ENCODE assay signal across 15 mouse cellular contexts in the genomic region with DNA sequence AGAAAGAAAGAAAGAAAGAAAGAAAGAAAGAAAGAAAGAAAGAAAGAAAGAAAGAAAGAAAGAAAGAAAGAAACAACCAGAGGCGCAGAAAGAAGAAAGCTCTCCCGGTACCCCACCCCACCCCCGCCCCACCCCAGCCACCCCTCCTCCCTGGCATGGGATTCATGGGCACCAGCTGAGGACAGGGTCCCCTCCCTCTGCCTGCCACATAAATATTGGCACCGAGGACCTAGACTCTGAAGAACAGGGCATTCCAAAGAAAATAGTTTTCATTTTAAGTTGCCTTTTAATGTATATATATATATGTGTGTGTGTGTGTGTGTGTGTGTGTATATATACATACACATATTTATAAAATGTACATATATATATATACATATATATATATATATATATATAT. TPM values are rescaled to one million over a fixed set of nuclear protein-coding genes. Genes with fewer than 3 reads are reported as not detected.
DNase-seq lines count a peak whose midpoint lies in the region; ATAC-seq and TF ChIP-seq lines count a peak whose summit lies in the region.
"Had no signal": no experiment of that assay in that cellular context is flagged by ENCODE, and none has a peak within 500 bp of the region (broad histone marks: within the 10 kb centered on the region; RNA-seq: fewer than 3 reads in every experiment).

No protein-coding gene starts in this region.

- no peak for DNase-seq in hindbrain, embryonic 11.5 days (ENCODE audit: low spot score)
- DNase-seq in brain, embryonic 14.5 days (ENCODE audit: low read depth), result peak; percentile 88
- DNase-seq in forebrain, embryonic 14.5 days (ENCODE audit: low spot score), result peak; percentile 87
- no peak for DNase-seq in thymus, postnatal 25 days
- no peak for DNase-seq in yolk sac, embryonic 10.5 days (ENCODE audit: low spot score)
- DNase-seq: adrenal gland, adult 8-10 months; gastrocnemius, postnatal 36 days; heart, postnatal 4 days had no signal

- no peak overlapping the region for H3K4me2 ChIP-seq in hindbrain, embryonic 12.5 days (replicated peaks)
- H3K4me2 ChIP-seq in hindbrain, embryonic 11.5 days (replicated peaks; ENCODE audit: low read depth, low read length), result no peak overlapping the region
- peak overlapping the region; percentile 65 for H3K4me2 ChIP-seq in forebrain, embryonic 14.5 days (ENCODE audit: low read length)
- peak overlapping the region; percentile 54 for H3K4me2 ChIP-seq in midbrain, embryonic 16.5 days (ENCODE audit: low read length)
- H3K4me2 ChIP-seq: heart, embryonic 12.5 days; liver, embryonic 12.5 days; lung, embryonic 15.5 days had no signal

- peaks cover 18% of the 10 kb centered on the region for H3K4me1 ChIP-seq in hindbrain, embryonic 12.5 days
- no peaks in the 10 kb centered on the region for H3K4me1 ChIP-seq in hindbrain, embryonic 11.5 days (replicated peaks; ENCODE audit: control insufficient read depth, insufficient read depth, low read length)
- peaks cover 26% of the 10 kb centered on the region for H3K4me1 ChIP-seq in forebrain, embryonic 14.5 days (ENCODE audit: control insufficient read depth, insufficient read depth, low read length)
- H3K4me1 ChIP-seq in midbrain, embryonic 16.5 days (ENCODE audit: control insufficient read depth, insufficient read depth, low read length), result peaks cover 13% of the 10 kb centered on the region
- H3K4me1 ChIP-seq: heart, embryonic 12.5 days; lung, embryonic 15.5 days had no signal

- no peak for TF ChIP-seq POLR2A in brain, embryonic 14.5 days (IDR thresholded peaks at IDR 0.05; ENCODE audit: borderline replicate concordance, extremely low read depth, insufficient read depth, insufficient read length, poor library complexity, severe bottlenecking)

- 82% methylated on average over 4 of the region's 4 CpGs for WGBS in hindbrain, embryonic 12.5 days
- WGBS in hindbrain, embryonic 11.5 days, result 82% methylated on average over 4 of the region's 4 CpGs
- WGBS in forebrain, embryonic 14.5 days, result 8% methylated on average over 4 of the region's 4 CpGs
- 47% methylated on average over 4 of the region's 4 CpGs for WGBS in midbrain, embryonic 16.5 days

- no peak for TF ChIP-seq CTCF in brain, embryonic 14.5 days (IDR thresholded peaks at IDR 0.05; ENCODE audit: borderline replicate concordance, extremely low read depth, insufficient read depth, insufficient read length)

- H3K36me3 ChIP-seq in hindbrain, embryonic 12.5 days, result no peaks in the 10 kb centered on the region
- no peaks in the 10 kb centered on the region for H3K36me3 ChIP-seq in hindbrain, embryonic 11.5 days (ENCODE audit: control insufficient read depth, insufficient read depth, low read length)
- H3K36me3 ChIP-seq in forebrain, embryonic 14.5 days (ENCODE audit: control insufficient read depth, insufficient read depth, low read length), result peaks cover 5% of the 10 kb centered on the region; the same call in 1 of the 2 replicates
- H3K36me3 ChIP-seq in midbrain, embryonic 16.5 days (ENCODE audit: control insufficient read depth, insufficient read depth, low read length), result no peaks in the 10 kb centered on the region
- H3K36me3 ChIP-seq: heart, embryonic 12.5 days; limb, embryonic 10.5 days; liver, embryonic 12.5 days; lung, embryonic 15.5 days had no signal

- H3K9me3 ChIP-seq in hindbrain, embryonic 12.5 days (replicated peaks), result no peaks in the 10 kb centered on the region
- H3K9me3 ChIP-seq in hindbrain, embryonic 11.5 days (ENCODE audit: control insufficient read depth, low read length), result no peaks in the 10 kb centered on the region
- H3K9me3 ChIP-seq in forebrain, embryonic 14.5 days (replicated peaks; ENCODE audit: control insufficient read depth, low read length), result no peaks in the 10 kb centered on the region
- H3K9me3 ChIP-seq in midbrain, embryonic 16.5 days (replicated peaks; ENCODE audit: control insufficient read depth, low read length, poor library complexity, severe bottlenecking), result no peaks in the 10 kb centered on the region
- H3K9me3 ChIP-seq: heart, embryonic 12.5 days; limb, embryonic 10.5 days; liver, embryonic 12.5 days; lung, embryonic 15.5 days had no signal

- H3K27ac ChIP-seq in hindbrain, embryonic 12.5 days, result peak overlapping the region; percentile 66; the same call in 1 of the 2 replicates
- no peak overlapping the region for H3K27ac ChIP-seq in hindbrain, embryonic 11.5 days (ENCODE audit: low read depth, low read length)
- H3K27ac ChIP-seq in forebrain, embryonic 14.5 days (ENCODE audit: low read depth, low read length), result peak overlapping the region; percentile 98
- peak overlapping the region; percentile 95 for H3K27ac ChIP-seq in midbrain, embryonic 16.5 days (ENCODE audit: low read length)
- H3K27ac ChIP-seq: limb, embryonic 10.5 days; liver, embryonic 12.5 days; lung, embryonic 15.5 days had no signal

- H3K9ac ChIP-seq in hindbrain, embryonic 12.5 days, result no peak overlapping the region
- no peak overlapping the region for H3K9ac ChIP-seq in hindbrain, embryonic 11.5 days (ENCODE audit: low read depth, low read length)
- no peak overlapping the region; the same call in 1 of the 2 replicates for H3K9ac ChIP-seq in forebrain, embryonic 14.5 days (ENCODE audit: low read length)
- H3K9ac ChIP-seq in midbrain, embryonic 16.5 days (ENCODE audit: low read depth, low read length), result no peak overlapping the region
- H3K9ac ChIP-seq: heart, embryonic 12.5 days; liver, embryonic 12.5 days; lung, embryonic 15.5 days had no signal

- H3K27me3 ChIP-seq in hindbrain, embryonic 12.5 days, result no peaks in the 10 kb centered on the region
- no peaks in the 10 kb centered on the region for H3K27me3 ChIP-seq in hindbrain, embryonic 11.5 days (ENCODE audit: control insufficient read depth, insufficient read depth, low read length)
- no peaks in the 10 kb centered on the region for H3K27me3 ChIP-seq in forebrain, embryonic 14.5 days (replicated peaks; ENCODE audit: control insufficient read depth, insufficient read depth, low read length)
- no peaks in the 10 kb centered on the region for H3K27me3 ChIP-seq in midbrain, embryonic 16.5 days (ENCODE audit: control insufficient read depth, insufficient read depth, low read depth, low read length)
- H3K27me3 ChIP-seq: lung, embryonic 15.5 days had no signal

- no peak overlapping the region for H3K4me3 ChIP-seq in hindbrain, embryonic 12.5 days
- H3K4me3 ChIP-seq in hindbrain, embryonic 11.5 days (ENCODE audit: low read depth, low read length), result no peak overlapping the region
- peak overlapping the region; percentile 32 for H3K4me3 ChIP-seq in forebrain, embryonic 14.5 days (ENCODE audit: low read depth, low read length)
- H3K4me3 ChIP-seq in midbrain, embryonic 16.5 days (ENCODE audit: low read depth, low read length), result no peak overlapping the region; the same call in 1 of the 2 replicates
- H3K4me3 ChIP-seq: heart, embryonic 12.5 days; limb, embryonic 10.5 days; liver, embryonic 12.5 days; lung, embryonic 15.5 days had no signal

- ATAC-seq in hindbrain, embryonic 12.5 days (ENCODE audit: low FRiP score), result no peak
- no peak for ATAC-seq in hindbrain, embryonic 11.5 days (ENCODE audit: low FRiP score)
- peak; percentile 40 for ATAC-seq in forebrain, embryonic 14.5 days
- ATAC-seq in midbrain, embryonic 16.5 days, result no peak
- ATAC-seq: CD4-positive, CD25-positive, alpha-beta regulatory T cell, adult 4 months; liver, embryonic 12.5 days had no signal

RNA-seq across cellular contexts. Expression of a gene that starts 37.8 kb away (rescaled TPM):
- polyA plus RNA-seq in hindbrain, embryonic 12.5 days (2016; fragmentation: Nextera tagmentation; extraction: Ambion mirVana), result 63.2 and 63.4 TPM in 2 replicates
- polyA plus RNA-seq in hindbrain, embryonic 11.5 days (2014; fragmentation: Nextera tagmentation; extraction: Ambion mirVana), result 79.7 and 81.5 TPM in 2 replicates
- 44.4 and 44.8 TPM in 2 replicates for polyA plus RNA-seq in brain, embryonic 14.5 days (2012; rRNA removed)
- 64.1 and 72.0 TPM in 2 replicates for polyA plus RNA-seq in forebrain, embryonic 14.5 days (2014; fragmentation: Nextera tagmentation; extraction: Ambion mirVana)
- polyA plus RNA-seq in midbrain, embryonic 16.5 days (2015; fragmentation: Nextera tagmentation; extraction: Ambion mirVana), result 44.8 and 48.7 TPM in 2 replicates

RNA-seq across cellular contexts. Expression of a gene that starts 39.1 kb away (rescaled TPM):
- 30.9 and 33.1 TPM in 2 replicates for polyA plus RNA-seq in hindbrain, embryonic 12.5 days (2016; fragmentation: Nextera tagmentation; extraction: Ambion mirVana)
- 16.1 and 20.8 TPM in 2 replicates for polyA plus RNA-seq in hindbrain, embryonic 11.5 days (2014; fragmentation: Nextera tagmentation; extraction: Ambion mirVana)
- polyA plus RNA-seq in brain, embryonic 14.5 days (2012; rRNA removed), result 10.4 and 34.9 TPM in 2 replicates
- polyA plus RNA-seq in forebrain, embryonic 14.5 days (2014; fragmentation: Nextera tagmentation; extraction: Ambion mirVana), result 8.5 and 12.0 TPM in 2 replicates
- polyA plus RNA-seq in midbrain, embryonic 16.5 days (2015; fragmentation: Nextera tagmentation; extraction: Ambion mirVana), result 25.9 and 34.6 TPM in 2 replicates

RNA-seq across cellular contexts. Expression of a gene that starts 41.5 kb away (rescaled TPM):
- 27.3 and 27.7 TPM in 2 replicates for polyA plus RNA-seq in hindbrain, embryonic 12.5 days (2016; fragmentation: Nextera tagmentation; extraction: Ambion mirVana)
- 18.2 and 20.9 TPM in 2 replicates for polyA plus RNA-seq in hindbrain, embryonic 11.5 days (2014; fragmentation: Nextera tagmentation; extraction: Ambion mirVana)
- 13.5 and 18.3 TPM in 2 replicates for polyA plus RNA-seq in brain, embryonic 14.5 days (2012; rRNA removed)
- 44.4 and 47.2 TPM in 2 replicates for polyA plus RNA-seq in forebrain, embryonic 14.5 days (2014; fragmentation: Nextera tagmentation; extraction: Ambion mirVana)
- polyA plus RNA-seq in midbrain, embryonic 16.5 days (2015; fragmentation: Nextera tagmentation; extraction: Ambion mirVana), result 37.0 and 38.6 TPM in 2 replicates

RNA-seq across cellular contexts. Expression of a gene that starts 53.3 kb away (rescaled TPM):
- polyA plus RNA-seq in hindbrain, embryonic 12.5 days (2016; fragmentation: Nextera tagmentation; extraction: Ambion mirVana), result 9.4 and 10.1 TPM in 2 replicates
- 9.0 and 9.4 TPM in 2 replicates for polyA plus RNA-seq in hindbrain, embryonic 11.5 days (2014; fragmentation: Nextera tagmentation; extraction: Ambion mirVana)
- polyA plus RNA-seq in brain, embryonic 14.5 days (2012; rRNA removed), result 13.6 and 20.6 TPM in 2 replicates
- 8.1 and 9.2 TPM in 2 replicates for polyA plus RNA-seq in forebrain, embryonic 14.5 days (2014; fragmentation: Nextera tagmentation; extraction: Ambion mirVana)
- polyA plus RNA-seq in midbrain, embryonic 16.5 days (2015; fragmentation: Nextera tagmentation; extraction: Ambion mirVana), result 9.0 and 9.2 TPM in 2 replicates

RNA-seq across cellular contexts. Expression of a gene that starts 58.6 kb away (rescaled TPM):
- polyA plus RNA-seq in hindbrain, embryonic 12.5 days (2016; fragmentation: Nextera tagmentation; extraction: Ambion mirVana), result 4.9 and 9.1 TPM in 2 replicates
- 1.8 and 3.3 TPM in 2 replicates for polyA plus RNA-seq in hindbrain, embryonic 11.5 days (2014; fragmentation: Nextera tagmentation; extraction: Ambion mirVana)
- 5.0 and 7.1 TPM in 2 replicates for polyA plus RNA-seq in brain, embryonic 14.5 days (2012; rRNA removed)
- polyA plus RNA-seq in forebrain, embryonic 14.5 days (2014; fragmentation: Nextera tagmentation; extraction: Ambion mirVana), result 5.4 and 6.5 TPM in 2 replicates
- 7.7 and 8.9 TPM in 2 replicates for polyA plus RNA-seq in midbrain, embryonic 16.5 days (2015; fragmentation: Nextera tagmentation; extraction: Ambion mirVana)
- polyA plus RNA-seq: CD4-positive, CD25-positive, alpha-beta regulatory T cell, adult 4 months had no signal

Comparison
In these comparisons a context has a peak if more than half of its experiments do, and no peak if none do; other contexts are left out.
1. H3K4me2 ChIP-seq: peak in forebrain, embryonic 14.5 days (single experiment) and midbrain, embryonic 16.5 days (single experiment); none in hindbrain, embryonic 12.5 days (single experiment) and hindbrain, embryonic 11.5 days (single experiment).
2. DNase-seq: peak in brain, embryonic 14.5 days (single experiment) and forebrain, embryonic 14.5 days (single experiment); none in hindbrain, embryonic 11.5 days (single experiment), thymus, postnatal 25 days (single experiment) and yolk sac, embryonic 10.5 days (single experiment).